Mouse (Mus musculus) 3T3-L1 (cell line): Measurements from ENCODE around the gene Herc4.
A peak's percentile ranks its signal among the peaks of the same experiment; 100 is the strongest.

ENCODE experiments used
- DNase-seq: peaks from one replicate; pipeline ENCODE4 v3.0.0-alpha.2; 2015; ENCODE audit warnings: low read depth, low spot score

Herc4 gene

DNA sequence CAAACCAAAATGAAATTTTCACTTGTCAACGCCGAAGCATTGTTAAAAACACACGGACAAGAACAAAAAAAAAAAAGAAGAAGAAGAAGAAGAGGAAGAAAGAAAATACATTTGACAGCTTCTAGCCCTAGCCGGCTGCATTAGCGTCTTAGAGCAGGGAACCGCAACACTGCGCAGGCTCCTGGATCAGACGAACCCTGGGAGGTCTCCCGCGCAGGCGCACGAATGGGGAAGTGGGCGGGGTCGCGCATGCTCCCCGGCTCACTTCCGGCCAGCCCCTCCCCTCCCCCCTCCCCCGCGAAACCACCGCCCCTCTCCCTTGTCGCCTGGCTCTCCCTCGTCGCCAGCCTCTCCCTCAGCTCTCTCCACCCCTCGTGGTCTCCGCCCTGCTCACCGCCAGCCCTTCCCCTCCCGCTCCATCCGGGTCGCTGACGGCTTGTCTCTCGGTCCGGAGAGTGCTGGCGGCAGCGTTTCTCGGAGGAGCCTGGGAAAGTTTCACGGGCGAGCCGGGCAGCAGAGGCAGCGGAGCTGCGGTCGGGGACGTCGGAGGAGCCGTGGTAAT, at the start of gene Herc4:
Gene Herc4, plus strand, starts transcription at position 318 of the 562 bp plus-strand sequence.
- peak; percentile 92 for DNase-seq

DNA sequence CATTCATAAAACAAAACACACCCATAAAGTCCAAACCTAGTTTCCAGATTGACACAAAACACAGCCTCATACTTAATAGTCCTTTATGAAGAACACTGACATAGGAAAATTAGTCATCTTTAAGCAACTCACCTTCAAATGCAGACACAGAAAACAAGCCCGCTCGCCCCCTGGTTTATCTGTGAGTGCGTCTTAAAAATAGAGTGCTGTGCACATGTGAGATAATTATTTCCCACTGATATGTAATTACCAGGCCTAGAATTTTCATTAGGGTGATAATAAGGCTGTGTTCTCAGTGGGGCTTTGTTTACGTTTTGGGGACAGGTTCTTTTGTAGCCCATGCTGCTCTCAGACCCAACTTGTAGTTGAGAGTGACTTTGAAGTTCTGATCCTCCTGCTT, 44.6 kb upstream of the Herc4 start:
- DNase-seq = no peak

DNA sequence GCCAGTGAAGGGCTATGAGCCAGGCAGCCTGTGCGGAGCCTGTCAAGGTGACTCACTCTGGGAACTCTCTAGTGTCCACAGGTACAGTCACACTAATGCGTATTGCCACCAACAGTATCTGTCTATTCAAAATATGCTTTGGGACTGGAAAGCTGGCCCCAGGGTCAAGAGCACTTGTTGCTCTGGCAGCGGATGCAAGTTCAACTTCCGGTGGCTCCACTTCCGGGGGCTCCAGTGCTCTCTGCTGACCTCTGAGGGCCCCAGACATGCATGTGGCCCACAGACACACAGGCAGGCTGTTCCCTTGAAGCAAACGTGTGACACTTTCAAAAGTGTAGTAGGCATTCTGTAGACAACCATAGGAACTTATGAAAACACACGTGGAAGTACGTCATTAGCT, 42.1 kb upstream of the Herc4 start:
- DNase-seq = no peak

DNA sequence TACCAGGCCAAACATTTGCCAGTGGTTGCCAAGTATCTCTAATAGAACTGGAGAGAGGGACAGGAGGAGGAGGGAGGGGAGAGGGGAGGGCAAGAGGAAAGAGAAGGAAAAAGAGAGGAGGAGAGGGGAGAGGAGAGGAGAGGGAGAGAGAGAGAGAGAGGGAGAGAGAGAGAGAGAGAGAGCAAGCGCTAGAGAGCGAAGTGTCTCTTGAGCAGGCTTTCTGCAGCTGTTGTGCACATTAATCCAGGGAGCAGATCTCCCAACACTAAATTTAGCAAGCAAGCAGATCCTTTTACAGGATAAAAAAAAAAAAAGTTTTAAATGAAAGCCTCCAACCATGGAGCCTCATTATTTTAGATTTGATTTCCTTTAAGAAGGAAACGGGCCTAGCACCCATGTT, 40.6 kb upstream of the Herc4 start:
- no peak for DNase-seq

DNA sequence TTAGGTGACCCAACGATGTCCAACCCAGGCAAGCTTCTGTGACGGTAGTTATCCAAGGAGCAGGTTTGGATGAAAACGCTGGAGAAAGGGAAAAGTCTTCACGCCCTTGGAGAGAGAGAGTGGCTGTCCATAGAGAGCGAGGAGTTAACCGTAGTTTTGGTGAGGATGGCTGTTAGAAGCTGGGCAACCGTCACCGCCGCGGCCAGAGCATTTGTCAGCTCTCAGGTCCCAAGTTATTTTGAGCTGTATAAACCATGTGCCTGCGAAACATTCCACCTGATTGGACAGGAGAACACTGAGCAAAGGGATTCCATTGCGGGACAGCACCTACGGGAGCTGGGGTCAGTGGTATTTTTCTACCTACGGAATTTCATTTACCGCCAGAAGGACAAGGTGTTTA, 39.9 kb upstream of the Herc4 start, which contains the start of gene Mypn:
Gene Mypn, minus strand, starts transcription at position 225 of the 400 bp plus-strand sequence.
- no peak for DNase-seq

DNA sequence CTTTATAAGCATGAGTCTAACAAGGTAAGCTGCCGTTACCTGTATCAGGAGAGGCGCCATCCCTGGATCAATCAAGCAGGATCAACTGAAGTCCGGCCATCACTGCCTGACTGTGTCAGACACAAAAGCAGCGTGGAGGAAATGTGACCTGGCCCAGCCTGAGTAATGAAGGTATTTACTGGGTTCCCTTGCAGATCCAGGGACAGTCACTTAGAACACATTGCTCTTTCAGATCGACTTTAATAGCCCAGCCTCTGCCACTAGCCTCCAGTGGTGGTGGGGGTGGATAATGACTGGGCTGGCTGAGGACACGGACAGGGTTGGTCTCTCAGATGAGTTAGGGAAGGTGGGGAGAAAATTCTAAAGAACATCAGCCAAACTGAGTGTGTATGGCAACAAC, 34.7 kb upstream of the Herc4 start:
- DNase-seq = no peak

DNA sequence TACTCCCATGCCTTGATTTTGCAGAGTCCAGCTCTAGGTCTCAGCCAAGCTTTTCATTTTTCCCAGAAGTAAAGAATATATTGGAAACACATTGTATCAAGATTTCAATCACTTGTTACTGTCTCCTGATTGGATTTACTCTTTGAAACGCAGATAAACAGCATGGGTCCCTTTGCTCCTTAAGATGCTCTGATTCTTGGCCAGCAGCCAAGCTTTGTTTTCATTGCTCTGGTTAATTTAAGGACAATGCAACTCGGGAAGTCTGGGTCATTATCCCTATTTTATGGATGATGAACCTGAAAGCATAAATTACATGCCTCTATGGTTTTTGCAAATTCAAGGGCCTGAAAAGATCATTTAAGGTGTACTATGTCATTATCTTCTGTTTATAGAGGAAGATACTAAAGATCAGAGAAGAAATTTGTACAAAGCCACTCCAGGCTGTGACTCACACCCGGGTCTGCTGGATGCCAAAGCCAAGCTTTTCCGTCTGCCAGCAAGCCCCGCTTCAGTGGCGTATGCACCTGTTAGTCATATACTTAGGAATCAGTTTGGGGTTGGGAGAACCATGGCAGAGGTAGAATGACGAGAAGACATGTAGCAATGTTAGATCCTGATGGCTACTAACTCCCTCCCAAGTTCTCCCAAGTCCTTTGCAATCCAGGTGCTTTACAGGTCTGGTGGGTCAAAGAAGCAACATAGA, 22.4 kb upstream of the Herc4 start:
- no peak for DNase-seq

DNA sequence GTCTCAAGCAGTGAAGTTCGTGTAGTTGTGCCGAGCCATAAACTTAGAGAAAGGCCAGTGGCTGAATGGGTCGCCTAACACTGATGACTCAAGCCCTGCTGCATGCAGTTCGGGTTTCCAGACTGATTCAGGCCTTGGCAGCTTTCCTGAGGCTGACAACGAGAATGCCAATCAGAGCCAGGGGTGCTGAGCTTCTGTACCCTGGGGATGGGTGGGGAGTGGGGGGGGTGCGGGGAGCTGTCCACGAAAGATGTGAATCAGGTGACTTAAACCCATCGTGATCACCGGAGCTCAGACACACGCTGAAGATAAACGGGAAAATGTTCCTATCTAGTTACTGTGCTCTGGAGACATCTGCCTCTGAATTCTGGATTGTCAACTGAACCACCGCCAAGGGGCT, 19.3 kb upstream of the Herc4 start:
- peak; percentile 81 for DNase-seq

DNA sequence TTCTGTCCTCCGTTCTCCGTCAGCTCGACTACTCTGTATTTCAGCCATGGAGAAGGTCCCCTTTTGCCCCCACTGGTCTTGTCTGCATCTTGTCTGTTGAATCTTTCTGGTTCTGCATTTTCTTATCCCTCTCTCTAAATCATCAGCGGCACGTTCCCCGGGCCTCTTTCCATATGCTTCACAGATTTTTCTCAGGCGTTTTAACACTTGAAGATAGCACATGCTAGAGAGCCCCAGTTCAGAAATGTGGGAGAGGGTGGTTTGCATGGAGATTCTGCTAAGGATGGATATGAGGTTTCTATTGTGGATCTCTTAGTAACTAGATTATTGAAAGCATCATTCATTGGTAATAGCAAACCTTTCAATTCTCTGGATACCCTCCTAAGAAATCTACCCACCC, 13.3 kb upstream of the Herc4 start:
- DNase-seq = no peak

DNA sequence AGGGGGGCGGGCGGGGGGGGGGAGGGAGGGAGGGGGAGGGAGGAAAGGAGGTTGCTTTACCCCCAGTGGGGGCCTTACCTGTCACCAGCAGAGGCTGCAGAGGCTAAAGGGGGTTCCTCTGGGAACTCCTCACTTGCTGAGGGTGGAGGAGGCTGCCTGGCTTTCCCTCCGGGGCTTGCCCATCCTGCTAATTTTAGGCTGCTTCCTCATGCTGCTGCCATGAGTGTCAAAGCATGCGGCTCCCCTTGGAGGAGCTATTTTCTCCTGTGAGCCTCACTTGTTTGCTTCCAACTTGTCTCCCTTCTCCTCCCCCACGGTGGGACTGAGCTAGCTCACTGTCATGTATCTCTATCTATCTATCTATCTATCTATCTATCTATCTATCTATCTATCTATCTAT, 12.8 kb upstream of the Herc4 start:
- DNase-seq = no peak

DNA sequence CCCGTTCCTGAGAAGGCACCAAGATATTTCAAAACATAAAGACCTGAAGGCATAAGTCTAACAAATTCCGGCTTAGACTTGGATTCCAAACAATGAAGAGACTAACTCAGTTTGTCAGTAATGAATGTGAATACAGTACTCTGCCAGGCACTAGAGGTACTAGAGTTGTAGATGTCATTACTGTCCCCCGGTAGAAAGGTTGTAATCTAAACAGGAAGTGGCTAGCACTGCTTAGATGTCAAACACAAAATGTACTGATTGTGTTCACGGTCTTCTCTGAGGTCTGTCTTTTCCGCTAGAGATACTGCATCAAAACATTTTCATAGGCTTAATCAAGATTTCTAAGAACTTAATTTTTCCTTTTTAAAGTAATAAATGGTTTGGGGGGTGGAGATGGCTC, 12.0 kb upstream of the Herc4 start:
- DNase-seq = no peak

DNA sequence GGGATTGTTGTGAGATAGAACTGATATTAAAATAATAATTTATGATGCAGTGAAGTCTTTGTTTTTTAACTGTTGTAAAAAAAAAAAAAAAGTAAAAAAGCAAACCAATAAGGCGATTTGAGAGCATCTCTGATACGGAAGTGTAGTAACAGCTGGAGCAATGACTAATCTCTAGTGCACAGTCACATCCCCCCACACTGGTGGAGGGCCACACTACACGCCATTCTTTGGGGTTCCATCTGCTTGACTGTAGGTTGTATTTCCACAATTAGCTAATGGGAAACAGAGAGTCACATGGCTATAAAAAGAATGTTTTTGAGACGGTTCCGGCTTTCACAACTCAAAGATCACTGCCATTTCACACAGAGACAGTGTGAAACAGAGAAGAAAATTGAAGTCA, 9.5 kb upstream of the Herc4 start:
- no peak for DNase-seq

DNA sequence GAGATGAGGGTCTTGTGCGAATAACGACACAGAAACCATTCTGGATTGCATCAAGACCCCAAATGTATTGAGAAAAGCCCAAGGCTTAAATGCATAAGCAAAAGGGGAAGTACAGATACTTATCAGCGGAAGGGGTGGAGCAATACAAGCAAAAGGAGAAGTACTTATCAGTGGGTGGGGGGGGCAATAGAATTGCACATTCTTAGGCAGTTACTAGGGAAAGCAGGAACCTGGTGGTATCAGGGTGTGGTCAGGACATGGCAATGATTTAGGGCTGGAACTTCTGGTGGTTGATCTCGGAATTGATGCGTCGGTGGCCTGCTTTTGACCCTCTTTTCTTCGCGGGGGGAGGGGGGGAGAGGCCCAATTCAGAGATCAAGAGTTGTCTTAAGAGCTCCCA, 7.7 kb upstream of the Herc4 start:
- DNase-seq = no peak

DNA sequence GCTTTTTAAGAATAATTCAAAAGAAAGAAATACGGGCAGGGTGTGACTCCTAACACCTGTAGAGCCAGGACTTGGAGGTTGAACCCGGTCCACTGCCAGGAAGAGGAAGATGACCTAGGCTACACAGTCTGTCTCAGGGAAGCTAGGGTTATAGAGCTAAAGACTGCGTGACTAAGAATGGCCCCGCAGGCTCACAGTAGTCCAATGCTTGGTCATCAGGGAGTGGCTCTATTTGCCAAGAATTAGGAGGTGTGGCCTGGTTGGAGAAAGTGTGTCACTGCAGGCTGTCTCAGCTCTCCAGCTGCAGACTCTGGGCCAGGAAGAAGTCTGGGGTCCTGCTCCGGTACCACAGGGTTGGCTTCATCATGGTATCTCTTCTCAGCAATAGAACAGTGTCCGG, 6.9 kb upstream of the Herc4 start:
- peak; percentile 22 for DNase-seq

DNA sequence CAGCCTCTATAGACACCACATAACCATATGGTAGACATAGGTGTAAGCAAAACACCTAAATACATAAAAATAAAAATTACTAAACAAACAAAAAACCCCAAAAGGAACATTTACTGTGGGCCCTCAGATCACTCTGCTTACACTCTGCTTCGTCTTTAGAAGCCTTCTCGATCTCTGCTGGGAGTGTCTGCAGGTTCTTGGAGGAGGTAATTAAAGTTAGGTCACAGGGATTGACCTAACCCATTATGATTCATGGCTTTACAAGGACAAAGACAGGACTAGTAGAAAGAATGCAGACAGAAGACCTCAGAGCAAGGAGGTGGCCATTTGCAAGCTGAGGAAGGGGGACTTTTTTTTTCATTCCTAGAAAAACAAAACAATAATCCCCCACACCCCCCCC, 6.4 kb upstream of the Herc4 start:
- no peak for DNase-seq

DNA sequence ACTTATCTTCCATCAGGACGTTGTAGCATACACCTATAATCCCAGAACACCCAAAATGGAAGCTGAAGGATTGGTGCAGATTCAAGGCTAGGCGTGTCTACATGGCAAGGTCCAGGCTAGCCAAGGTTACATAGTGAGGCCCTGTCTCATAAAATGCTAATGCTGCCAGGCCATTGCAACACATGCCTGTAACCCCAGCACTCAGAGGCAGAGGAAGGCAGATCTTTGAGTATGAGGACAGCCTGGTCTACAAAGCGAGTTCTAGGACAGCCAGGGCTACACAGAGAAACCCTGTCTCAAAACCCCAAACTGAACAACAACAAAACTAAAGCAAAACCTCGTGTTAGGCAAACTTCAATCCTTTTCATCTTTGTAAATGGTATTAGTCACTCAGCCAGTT, 5.5 kb upstream of the Herc4 start:
- no peak for DNase-seq

DNA sequence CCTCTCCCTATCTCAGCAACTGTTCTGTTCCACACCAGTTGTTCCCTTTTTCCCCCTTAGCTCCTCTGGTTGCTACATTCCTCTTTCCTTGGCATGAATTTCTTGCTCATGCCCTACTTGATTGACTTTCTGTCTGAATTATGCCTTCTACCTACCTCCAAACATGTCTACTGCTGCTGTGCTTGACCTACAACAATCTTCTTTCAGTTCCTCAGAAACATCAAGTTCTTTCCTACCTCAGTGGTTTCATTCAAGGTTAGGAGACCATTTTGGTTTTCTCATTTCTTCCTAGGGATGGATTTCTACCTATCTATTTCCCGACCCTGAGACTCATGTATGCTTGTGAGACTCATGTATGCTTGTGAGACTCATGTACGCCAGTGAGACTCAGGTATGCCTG, 3.8 kb upstream of the Herc4 start:
- no peak for DNase-seq

DNA sequence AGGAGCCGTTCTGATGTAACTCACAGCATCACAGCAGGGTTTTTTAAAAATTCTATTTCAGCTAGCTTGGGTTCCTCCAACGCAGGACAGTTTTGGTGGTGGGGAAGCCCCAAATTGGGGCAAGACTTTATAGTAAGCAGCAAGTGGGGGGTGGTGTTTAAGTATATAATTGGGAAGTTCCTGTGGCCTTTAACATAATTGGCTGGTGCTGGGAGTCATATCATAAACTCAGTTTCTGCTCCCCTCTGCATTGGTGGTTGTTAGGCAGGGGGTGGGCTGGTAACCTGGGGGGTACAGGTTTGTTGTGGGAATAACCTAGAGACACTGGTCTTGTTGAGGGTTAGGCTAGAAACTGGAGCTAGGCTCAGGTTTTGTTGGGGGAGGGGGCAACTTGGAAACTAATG, 2.7 kb upstream of the Herc4 start:
- DNase-seq = no peak

DNA sequence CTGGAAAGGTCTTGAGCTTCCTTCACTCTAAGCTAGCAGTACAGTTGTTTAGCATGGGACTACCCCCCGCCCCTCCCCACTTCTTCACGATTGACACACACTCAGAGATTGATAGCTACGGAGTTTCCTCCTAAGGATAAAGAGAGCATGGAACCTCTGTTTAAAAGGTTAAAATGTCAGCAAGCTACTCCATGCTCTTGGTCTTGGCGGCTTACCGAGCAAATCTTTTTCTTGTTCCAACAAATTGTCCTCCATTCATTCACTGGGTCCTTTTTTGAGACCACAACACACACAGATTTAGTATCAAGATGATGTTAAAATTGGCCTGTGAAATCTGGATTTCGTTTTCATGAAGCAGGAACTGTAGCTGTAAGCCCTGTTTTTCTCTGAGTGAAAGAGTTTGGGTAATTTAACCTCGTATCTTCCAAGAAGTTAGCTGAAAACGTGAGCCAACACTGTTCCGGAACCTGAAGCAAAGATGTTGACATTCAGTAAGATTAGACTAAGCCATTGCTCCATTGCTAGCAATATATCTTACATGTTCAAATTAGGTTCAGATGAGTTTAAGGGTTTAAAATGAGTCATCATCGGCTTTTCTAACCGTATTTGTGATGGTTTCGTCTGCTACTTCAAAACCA, 693 bp upstream of the Herc4 start:
- peak; percentile 39 for DNase-seq

DNA sequence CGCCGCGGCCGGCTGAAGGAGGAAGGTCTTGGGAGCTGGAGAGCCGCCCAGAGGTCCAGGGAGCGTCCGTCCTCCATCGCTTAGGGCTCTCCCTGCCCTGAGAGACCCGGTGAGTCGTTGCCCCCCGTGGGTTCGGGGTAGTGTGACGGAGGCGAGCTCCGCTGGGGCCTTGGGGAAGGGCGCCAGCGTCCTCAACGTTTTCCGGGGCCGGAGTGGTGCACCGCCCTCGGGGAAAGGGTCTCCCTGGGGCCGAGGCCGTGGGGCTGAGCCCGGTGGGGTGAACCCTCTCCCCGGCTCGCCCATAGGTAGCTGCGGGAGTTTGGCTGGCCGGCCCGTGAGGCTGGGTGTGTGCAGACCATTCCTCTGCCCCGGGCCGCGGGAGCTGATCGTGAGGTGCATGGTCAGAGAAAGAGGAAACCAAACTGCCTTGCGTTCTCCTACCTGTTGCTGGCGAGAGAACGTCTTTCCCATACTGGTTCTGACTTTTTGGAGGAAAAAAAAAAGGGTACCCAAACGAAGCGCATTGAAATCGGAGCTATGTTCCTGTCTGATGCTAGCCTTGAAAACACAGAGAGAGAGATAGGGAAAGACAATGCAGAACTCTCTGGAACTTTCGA, 553 bp downstream of the Herc4 start:
- DNase-seq = peak; percentile 52

DNA sequence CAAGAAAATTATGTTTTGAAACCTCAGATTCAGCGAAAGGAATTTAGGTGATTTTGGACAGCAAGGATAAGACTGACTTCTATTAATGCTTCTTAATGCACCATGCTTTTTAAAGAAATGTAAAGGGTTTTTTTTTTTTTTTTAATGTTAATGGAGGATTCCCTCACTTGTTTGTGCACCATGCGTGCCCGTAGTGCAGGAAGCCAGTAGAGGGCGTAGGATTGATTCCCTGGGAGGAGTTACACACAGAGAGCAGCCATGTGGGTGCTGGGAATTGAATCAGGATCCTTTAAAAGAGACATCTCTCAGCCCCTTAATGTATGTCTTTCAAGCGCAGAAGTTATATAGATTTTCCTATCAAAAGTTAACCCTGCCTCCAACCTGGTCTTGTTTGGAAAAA, 1.1 kb downstream of the Herc4 start:
- peak; percentile 84 for DNase-seq

DNA sequence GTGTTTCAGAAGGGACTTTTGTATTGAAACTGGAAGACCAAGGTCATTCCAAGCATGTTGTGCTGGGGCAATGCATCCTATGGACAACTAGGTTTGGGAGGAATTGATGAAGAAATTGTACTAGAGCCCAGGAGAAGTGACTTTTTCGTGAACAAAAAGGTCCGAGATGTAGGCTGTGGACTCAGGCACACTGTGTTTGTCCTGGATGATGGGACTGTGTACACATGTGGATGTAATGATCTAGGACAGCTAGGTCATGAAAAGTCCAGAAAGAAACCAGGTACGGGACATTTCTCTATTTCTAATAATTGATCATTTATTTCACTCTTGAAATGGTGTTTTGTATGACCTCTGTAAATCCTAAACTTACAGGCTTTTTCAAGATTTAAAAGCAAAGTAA, 2.2 kb downstream of the Herc4 start:
- no peak for DNase-seq

DNA sequence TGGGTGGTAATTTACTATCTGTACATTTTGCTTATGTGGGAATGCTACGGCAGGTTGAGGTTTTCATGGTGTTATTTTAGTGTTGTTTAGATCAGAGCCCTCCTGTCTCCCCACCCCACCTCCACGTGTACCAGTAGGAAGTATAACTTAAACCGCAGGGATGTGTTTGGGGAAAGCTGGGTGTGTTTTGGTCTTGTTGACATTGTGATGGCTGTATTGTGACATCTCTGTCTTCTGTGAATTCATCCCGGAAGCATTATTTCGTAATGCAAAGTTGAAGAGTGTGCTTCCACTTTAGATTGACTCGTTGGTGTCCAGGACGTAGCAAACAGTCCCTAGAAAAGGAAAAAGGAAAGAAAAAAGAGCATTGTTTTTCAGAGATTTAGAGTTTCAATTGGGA, 3.8 kb downstream of the Herc4 start:
- DNase-seq = no peak
